Mouse (Mus musculus): Measurements from ENCODE around the gene Igfals. TPM values are rescaled to one million over a fixed set of nuclear protein-coding genes. Genes with fewer than 3 reads are reported as not detected.

Igfals gene
- polyA plus RNA-seq, 1 experiment from 2014 or later = not detected

Other genes with a start within 250 kb of the Igfals start
- gene Tsc2, start 233.4 kb upstream of the Igfals start, polyA plus RNA-seq (2014; fragmentation: Nextera tagmentation; extraction: Ambion mirVana) = 46.7 and 50.6 TPM in 2 replicates
- gene Nthl1, start 233.3 kb upstream of the Igfals start, polyA plus RNA-seq (2014; fragmentation: Nextera tagmentation; extraction: Ambion mirVana) = 9.1 and 9.8 TPM in 2 replicates
- 52.7 and 58.0 TPM in 2 replicates for gene Slc9a3r2, start 215.7 kb upstream of the Igfals start, polyA plus RNA-seq (2014; fragmentation: Nextera tagmentation; extraction: Ambion mirVana)
- not detected in 2 replicates for gene Npw, start 207.5 kb upstream of the Igfals start, polyA plus RNA-seq (2014; fragmentation: Nextera tagmentation; extraction: Ambion mirVana)
- 19.7 and 22.0 TPM in 2 replicates for gene Zfp598, start 196.3 kb upstream of the Igfals start, polyA plus RNA-seq (2014; fragmentation: Nextera tagmentation; extraction: Ambion mirVana)
- gene Syngr3, start 176.0 kb upstream of the Igfals start, polyA plus RNA-seq (2014; fragmentation: Nextera tagmentation; extraction: Ambion mirVana) = 0.39 and 0.65 TPM in 2 replicates
- 36.7 and 39.0 TPM in 2 replicates for gene Gfer, start 169.8 kb upstream of the Igfals start, polyA plus RNA-seq (2014; fragmentation: Nextera tagmentation; extraction: Ambion mirVana)
- gene Noxo1, start 169.8 kb upstream of the Igfals start, polyA plus RNA-seq (2014; fragmentation: Nextera tagmentation; extraction: Ambion mirVana) = 0.49 and 1.1 TPM in 2 replicates
- gene Tbl3, start 158.3 kb upstream of the Igfals start, polyA plus RNA-seq (2014; fragmentation: Nextera tagmentation; extraction: Ambion mirVana) = 50.9 and 54.8 TPM in 2 replicates
- gene Rnf151, start 147.9 kb upstream of the Igfals start, polyA plus RNA-seq (2014; fragmentation: Nextera tagmentation; extraction: Ambion mirVana) = not detected in 2 replicates
- gene Rps2, start 147.9 kb upstream of the Igfals start, polyA plus RNA-seq (2014; fragmentation: Nextera tagmentation; extraction: Ambion mirVana) = 1,091 and 1,195 TPM in 2 replicates
- 373 and 401 TPM in 2 replicates for gene Ndufb10, start 141.5 kb upstream of the Igfals start, polyA plus RNA-seq (2014; fragmentation: Nextera tagmentation; extraction: Ambion mirVana)
- 0.40 and 0.44 TPM in 2 replicates for gene Rpl3l, start 138.2 kb upstream of the Igfals start, polyA plus RNA-seq (2014; fragmentation: Nextera tagmentation; extraction: Ambion mirVana)
- gene Msrb1, start 129.4 kb upstream of the Igfals start, polyA plus RNA-seq (2014; fragmentation: Nextera tagmentation; extraction: Ambion mirVana) = 19.5 and 20.9 TPM in 2 replicates
- gene Hs3st6, start 113.0 kb upstream of the Igfals start, polyA plus RNA-seq (2014; fragmentation: Nextera tagmentation; extraction: Ambion mirVana) = 0.34 TPM in 1 of 2 replicates, not detected in the other
- gene Meiob, start 61.7 kb upstream of the Igfals start, polyA plus RNA-seq (2014; fragmentation: Nextera tagmentation; extraction: Ambion mirVana) = not detected in 2 replicates
- 42.6 and 48.8 TPM in 2 replicates for gene Hagh, start 25.9 kb upstream of the Igfals start, polyA plus RNA-seq (2014; fragmentation: Nextera tagmentation; extraction: Ambion mirVana)
- 38.0 and 39.5 TPM in 2 replicates for gene Fahd1, start 15.6 kb upstream of the Igfals start, polyA plus RNA-seq (2014; fragmentation: Nextera tagmentation; extraction: Ambion mirVana)
- gene Nubp2, start 20.4 kb downstream of the Igfals start, polyA plus RNA-seq (2014; fragmentation: Nextera tagmentation; extraction: Ambion mirVana) = 42.3 and 43.3 TPM in 2 replicates
- gene Spsb3, start 20.6 kb downstream of the Igfals start, polyA plus RNA-seq (2014; fragmentation: Nextera tagmentation; extraction: Ambion mirVana) = 25.2 and 26.5 TPM in 2 replicates
- 15.3 and 19.3 TPM in 2 replicates for gene Eme2, start 29.1 kb downstream of the Igfals start, polyA plus RNA-seq (2014; fragmentation: Nextera tagmentation; extraction: Ambion mirVana)
- 85.6 and 92.1 TPM in 2 replicates for gene Mrps34, start 29.1 kb downstream of the Igfals start, polyA plus RNA-seq (2014; fragmentation: Nextera tagmentation; extraction: Ambion mirVana)
- gene Nme3, start 30.5 kb downstream of the Igfals start, polyA plus RNA-seq (2014; fragmentation: Nextera tagmentation; extraction: Ambion mirVana) = 35.7 and 37.9 TPM in 2 replicates
- gene Mapk8ip3, start 71.0 kb downstream of the Igfals start, polyA plus RNA-seq (2014; fragmentation: Nextera tagmentation; extraction: Ambion mirVana) = 33.0 and 34.2 TPM in 2 replicates
- 109 and 148 TPM in 2 replicates for gene Jpt2, start 94.7 kb downstream of the Igfals start, polyA plus RNA-seq (2014; fragmentation: Nextera tagmentation; extraction: Ambion mirVana)
- gene Cramp1l, start 149.8 kb downstream of the Igfals start, polyA plus RNA-seq (2014; fragmentation: Nextera tagmentation; extraction: Ambion mirVana) = 6.8 and 8.9 TPM in 2 replicates
- 17.4 and 17.9 TPM in 2 replicates for gene Ift140, start 150.1 kb downstream of the Igfals start, polyA plus RNA-seq (2014; fragmentation: Nextera tagmentation; extraction: Ambion mirVana)
- gene Tmem204, start 217.6 kb downstream of the Igfals start, polyA plus RNA-seq (2014; fragmentation: Nextera tagmentation; extraction: Ambion mirVana) = 14.4 and 18.5 TPM in 2 replicates
- 22.1 and 25.4 TPM in 2 replicates for gene Telo2, start 250.0 kb downstream of the Igfals start, polyA plus RNA-seq (2014; fragmentation: Nextera tagmentation; extraction: Ambion mirVana)

Data from heart, embryonic 11.5 days (tissue).